Mouse (Mus musculus) neural tube, embryonic 12.5 days (tissue): Measurements from ENCODE around the gene Tep1. TPM values are rescaled to one million over a fixed set of nuclear protein-coding genes. Genes with fewer than 3 reads are reported as not detected.

Experiments used
- ATAC-seq: fragments of 200-750 bp; cut with Nextera tagmentation; 2 replicates; pipeline ENCODE4 v1.8.0; 2017; ENCODE audit warnings: low read depth, mild to moderate bottlenecking, moderate TSS enrichment, moderate library complexity; ENCODE audit not compliant: low FRiP score
- H3K27ac ChIP-seq: fragments of 300-500 bp; sonication (generic); 2 replicates; pipeline ENCODE4 v1.5.1; 2016
- H3K27me3 ChIP-seq: fragments of 300-500 bp; sonication (generic); replicated peaks from 2 replicates; pipeline ENCODE4 v1.6.1; 2016; ENCODE audit warnings: mild to moderate bottlenecking
- H3K36me3 ChIP-seq: fragments of 300-500 bp; sonication (generic); 2 replicates; pipeline ENCODE4 v1.6.1; 2016; ENCODE audit warnings: mild to moderate bottlenecking
- H3K4me1 ChIP-seq: fragments of 300-500 bp; sonication (generic); 2 replicates; pipeline ENCODE4 v1.6.1; 2016
- H3K4me2 ChIP-seq: fragments of 300-500 bp; sonication (generic); replicated peaks from 2 replicates; pipeline ENCODE4 v1.6.1; 2016; ENCODE audit warnings: mild to moderate bottlenecking
- H3K4me3 ChIP-seq: fragments of 300-500 bp; sonication (generic); 2 replicates; pipeline ENCODE4 v1.5.1; 2016
- H3K9ac ChIP-seq: fragments of 300-500 bp; sonication (generic); 2 replicates; pipeline ENCODE4 v1.6.1; 2016; ENCODE audit warnings: mild to moderate bottlenecking
- H3K9me3 ChIP-seq: fragments of 300-500 bp; sonication (generic); 2 replicates; pipeline ENCODE4 v1.6.1; 2016; ENCODE audit warnings: mild to moderate bottlenecking
- WGBS: fragments of 180-500 bp; shearing (Covaris S2); methylation state at CpG from one replicate; pipeline ENCODE4 v1.1.7; 2016; 5-methylcytosine and 5-hydroxymethylcytosine counted together
- polyA plus RNA-seq: library from polyadenylated mRNA; unstranded; fragments of >200 nt; fragmentation: Nextera tagmentation; extraction: Ambion mirVana; gene quantifications from 2 replicates; pipeline ENCODE4 v1.2.1, GENCODE M21; 2016

Tep1 gene
- polyA plus RNA-seq, 1 experiment from 2014 or later = 5.9 TPM

- Histone ChIP-seq H3K9ac (no peak overlapping the region), H3K4me1 (no peaks in the 10 kb centered on the region), H3K4me2 (no peak overlapping the region), H3K27ac (no peak overlapping the region), H3K9me3 (no peaks in the 10 kb centered on the region), H3K36me3 (no peaks in the 10 kb centered on the region), H3K4me3 (no peak overlapping the region), H3K27me3 (no peaks in the 10 kb centered on the region)
- no peak for ATAC-seq
- WGBS = 67% methylated on average over 4 of the region's 4 CpGs
These were observed 67.4 kb downstream of the Tep1 start for GRCm38 (mm10) chr14:50802843-50803562.

GRCm38 (mm10) chr14:50802441-50802840, 67.9 kb downstream of the Tep1 start:
- H3K9ac ChIP-seq = no peak overlapping the region
- ATAC-seq = no peak
- 87% methylated on average over 6 of the region's 6 CpGs for WGBS

GRCm38 (mm10) chr14:50799502-50800259, 70.7 kb downstream of the Tep1 start:
- H3K9ac ChIP-seq = no peak overlapping the region
- 5% methylated on average over 3 of the region's 3 CpGs for WGBS

More at GRCm38 (mm10) chr14:50802441-50802840, 67.9 kb downstream of the Tep1 start:
- no peaks in the 10 kb centered on the region for H3K4me1 ChIP-seq
- no peak overlapping the region for H3K4me3 ChIP-seq
- no peak overlapping the region for H3K27ac ChIP-seq
- H3K9me3 ChIP-seq = no peaks in the 10 kb centered on the region
- no peak overlapping the region for H3K4me2 ChIP-seq
- no peaks in the 10 kb centered on the region for H3K36me3 ChIP-seq
- H3K27me3 ChIP-seq = no peaks in the 10 kb centered on the region

GRCm38 (mm10) chr14:50798512-50798911, 71.8 kb downstream of the Tep1 start:
- Histone ChIP-seq H3K27me3 (no peaks in the 10 kb centered on the region), H3K9ac (no peak overlapping the region)
- ATAC-seq = no peak

More at GRCm38 (mm10) chr14:50799502-50800259, 70.7 kb downstream of the Tep1 start:
- Histone ChIP-seq H3K27me3 (no peaks in the 10 kb centered on the region), H3K4me2 (no peak overlapping the region), H3K36me3 (no peaks in the 10 kb centered on the region), H3K9me3 (no peaks in the 10 kb centered on the region), H3K4me3 (no peak overlapping the region), H3K4me1 (no peaks in the 10 kb centered on the region), H3K27ac (no peak overlapping the region)
- ATAC-seq = no peak

GRCm38 (mm10) chr14:50796464-50796863, 73.9 kb downstream of the Tep1 start:
- Histone ChIP-seq H3K36me3 (no peaks in the 10 kb centered on the region), H3K4me2 (no peak overlapping the region), H3K9ac (no peak overlapping the region), H3K27me3 (no peaks in the 10 kb centered on the region), H3K9me3 (no peaks in the 10 kb centered on the region), H3K4me1 (no peaks in the 10 kb centered on the region), H3K27ac (no peak overlapping the region), H3K4me3 (no peak overlapping the region)
- ATAC-seq = no peak
- 82% methylated on average over 1 of the region's 1 CpGs for WGBS

More at GRCm38 (mm10) chr14:50798512-50798911, 71.8 kb downstream of the Tep1 start:
- H3K4me3 ChIP-seq = no peak overlapping the region
- 58% methylated on average over 2 of the region's 2 CpGs for WGBS
- H3K4me2 ChIP-seq = no peak overlapping the region
- no peaks in the 10 kb centered on the region for H3K4me1 ChIP-seq
- no peaks in the 10 kb centered on the region for H3K36me3 ChIP-seq
- H3K9me3 ChIP-seq = no peaks in the 10 kb centered on the region
- no peak overlapping the region for H3K27ac ChIP-seq

GRCm38 (mm10) chr14:50795965-50796364, 74.4 kb downstream of the Tep1 start:
- no peaks in the 10 kb centered on the region for H3K36me3 ChIP-seq
- no peak for ATAC-seq
- H3K4me3 ChIP-seq = no peak overlapping the region
- no peaks in the 10 kb centered on the region for H3K9me3 ChIP-seq
- H3K27me3 ChIP-seq = no peaks in the 10 kb centered on the region
- H3K27ac ChIP-seq = no peak overlapping the region
- H3K9ac ChIP-seq = no peak overlapping the region
- WGBS = 87% methylated on average over 4 of the region's 4 CpGs
- H3K4me1 ChIP-seq = no peaks in the 10 kb centered on the region
- no peak overlapping the region for H3K4me2 ChIP-seq

DNA sequence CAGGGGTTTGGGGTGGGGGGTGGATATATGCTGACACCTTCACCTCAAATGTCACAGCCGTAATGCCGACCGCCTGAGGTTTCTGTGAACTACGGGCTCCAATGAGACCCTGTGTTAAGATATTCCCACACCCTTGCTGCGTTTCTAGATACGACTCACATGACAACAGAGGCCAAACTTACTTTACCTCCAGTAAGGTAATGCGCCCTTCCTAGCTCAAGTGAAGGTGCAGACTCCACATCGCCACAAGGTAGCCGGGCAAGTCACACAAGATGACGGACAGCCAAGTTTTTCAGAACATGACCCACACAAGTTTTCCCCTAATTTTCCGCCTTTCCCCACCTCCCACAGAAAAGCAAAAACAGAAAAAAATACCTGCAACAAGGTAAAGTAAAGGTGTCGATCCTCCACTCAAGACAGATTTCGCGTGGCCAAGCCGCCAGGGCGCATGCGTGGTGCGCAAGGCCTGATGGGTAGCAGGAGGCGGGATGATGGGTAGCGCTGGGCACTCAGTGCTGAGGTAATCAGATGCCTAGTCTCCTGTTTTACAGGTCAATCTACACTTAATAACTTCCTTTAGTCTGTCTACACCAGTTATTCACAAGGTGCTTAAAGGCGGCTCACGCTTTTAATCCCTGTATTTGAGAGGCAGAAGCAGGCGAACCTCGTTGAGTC, 75.0 kb downstream of the Tep1 start:
- Histone ChIP-seq H3K4me1 (no peaks in the 10 kb centered on the region), H3K27ac (no peak overlapping the region), H3K4me2 (no peak overlapping the region), H3K36me3 (no peaks in the 10 kb centered on the region), H3K9me3 (no peaks in the 10 kb centered on the region), H3K4me3 (no peak overlapping the region), H3K27me3 (no peaks in the 10 kb centered on the region), H3K9ac (no peak overlapping the region)
- 93% methylated on average over 24 of the region's 24 CpGs for WGBS
- no peak for ATAC-seq

DNA sequence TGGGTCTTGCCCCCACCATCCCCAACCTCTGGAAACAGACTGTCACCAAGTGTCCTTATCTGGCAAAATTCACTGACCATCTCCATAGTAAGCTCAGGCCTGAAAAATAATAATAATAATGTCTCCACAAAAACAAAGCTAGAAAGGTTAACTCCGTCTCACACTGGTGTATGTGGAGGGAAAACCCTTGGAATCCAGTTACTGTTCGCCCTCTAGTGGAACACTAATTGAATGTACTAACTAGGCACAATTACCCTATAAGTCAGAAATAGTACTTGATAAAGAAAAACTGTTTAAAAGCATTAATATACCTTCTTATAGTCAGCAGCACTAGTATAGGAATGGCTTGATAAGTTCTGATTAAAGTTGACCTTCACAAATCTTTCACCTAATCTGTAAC, 82.2 kb downstream of the Tep1 start:
- Histone ChIP-seq H3K4me2 (no peak overlapping the region), H3K36me3 (no peaks in the 10 kb centered on the region), H3K4me3 (no peak overlapping the region), H3K9me3 (no peaks in the 10 kb centered on the region), H3K27me3 (no peaks in the 10 kb centered on the region), H3K4me1 (peaks cover 6% of the 10 kb centered on the region; the same call in 1 of the 2 replicates), H3K27ac (no peak overlapping the region), H3K9ac (no peak overlapping the region)
- no peak for ATAC-seq
- 26% methylated on average over 2 of the region's 2 CpGs for WGBS

- Histone ChIP-seq H3K4me3 (peak within 1 kb of the TSS; percentile 62), H3K9me3 (0 out of 2 replicates have a peak, but pooled peaks cover 4% of the 10 kb centered on the region), H3K27me3 (no peaks in the 10 kb centered on the region), H3K4me1 (peaks cover 6% of the 10 kb centered on the region; the same call in 1 of the 2 replicates), H3K4me2 (peak within 1 kb of the TSS; percentile 60), H3K27ac (peak within 1 kb of the TSS; percentile 16; the same call in 1 of the 2 replicates), H3K9ac (peak within 1 kb of the TSS; percentile 77), H3K36me3 (peaks cover 20% of the 10 kb centered on the region)
- peak; percentile 93 for ATAC-seq
- under 1% methylated on average over 21 of the region's 21 CpGs for WGBS
These were observed 85.1 kb downstream of the Tep1 start, which contains the start of gene Ttc5 for GRCm38 (mm10) chr14:50785251-50785637. TSS of gene Ttc5 (minus strand) at chr14:50785519.

GRCm38 (mm10) chr14:50784391-50785250, 85.7 kb downstream of the Tep1 start:
- Histone ChIP-seq H3K36me3 (peaks cover 21% of the 10 kb centered on the region), H3K27ac (no peak overlapping the region; the same call in 1 of the 2 replicates), H3K9ac (peak overlapping the region; percentile 77), H3K4me1 (peaks cover 6% of the 10 kb centered on the region; the same call in 1 of the 2 replicates), H3K9me3 (0 out of 2 replicates have a peak, but pooled peaks cover 4% of the 10 kb centered on the region), H3K4me2 (peak overlapping the region; percentile 60), H3K27me3 (no peaks in the 10 kb centered on the region), H3K4me3 (peak overlapping the region; percentile 62)
- no peak; the same call in 1 of the 2 replicates for ATAC-seq
- WGBS = 29% methylated on average over 16 of the region's 16 CpGs

DNA sequence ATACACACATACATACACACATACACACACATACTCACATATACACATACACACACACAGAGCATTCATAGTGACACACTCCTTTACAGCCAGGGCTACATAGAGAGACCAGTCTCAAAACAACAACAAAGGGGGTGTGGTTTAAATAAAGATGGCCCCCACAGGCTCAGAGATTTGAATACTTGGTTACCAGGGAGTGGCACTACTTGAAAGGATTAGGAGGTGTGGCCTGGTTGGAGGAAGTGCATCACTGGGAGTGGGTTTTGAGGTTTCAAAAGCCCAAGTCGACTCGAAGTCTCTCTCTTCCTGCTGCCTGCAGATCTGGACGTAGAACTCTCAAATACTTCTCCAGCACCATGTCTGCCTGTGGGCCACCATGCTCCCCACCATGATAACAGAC, 88.2 kb downstream of the Tep1 start:
- Histone ChIP-seq H3K36me3 (peaks cover 32% of the 10 kb centered on the region), H3K27ac (no peak overlapping the region), H3K4me2 (no peak overlapping the region), H3K9ac (no peak overlapping the region), H3K27me3 (no peaks in the 10 kb centered on the region), H3K9me3 (0 out of 2 replicates have a peak, but pooled peaks cover 4% of the 10 kb centered on the region), H3K4me3 (no peak overlapping the region), H3K4me1 (peaks cover 6% of the 10 kb centered on the region; the same call in 1 of the 2 replicates)
- WGBS = 92% methylated on average over 3 of the region's 3 CpGs
- no peak for ATAC-seq
